Mouse (Mus musculus): ENCODE results near the gene Mrgprf.

Gene Mrgprf

DNA sequence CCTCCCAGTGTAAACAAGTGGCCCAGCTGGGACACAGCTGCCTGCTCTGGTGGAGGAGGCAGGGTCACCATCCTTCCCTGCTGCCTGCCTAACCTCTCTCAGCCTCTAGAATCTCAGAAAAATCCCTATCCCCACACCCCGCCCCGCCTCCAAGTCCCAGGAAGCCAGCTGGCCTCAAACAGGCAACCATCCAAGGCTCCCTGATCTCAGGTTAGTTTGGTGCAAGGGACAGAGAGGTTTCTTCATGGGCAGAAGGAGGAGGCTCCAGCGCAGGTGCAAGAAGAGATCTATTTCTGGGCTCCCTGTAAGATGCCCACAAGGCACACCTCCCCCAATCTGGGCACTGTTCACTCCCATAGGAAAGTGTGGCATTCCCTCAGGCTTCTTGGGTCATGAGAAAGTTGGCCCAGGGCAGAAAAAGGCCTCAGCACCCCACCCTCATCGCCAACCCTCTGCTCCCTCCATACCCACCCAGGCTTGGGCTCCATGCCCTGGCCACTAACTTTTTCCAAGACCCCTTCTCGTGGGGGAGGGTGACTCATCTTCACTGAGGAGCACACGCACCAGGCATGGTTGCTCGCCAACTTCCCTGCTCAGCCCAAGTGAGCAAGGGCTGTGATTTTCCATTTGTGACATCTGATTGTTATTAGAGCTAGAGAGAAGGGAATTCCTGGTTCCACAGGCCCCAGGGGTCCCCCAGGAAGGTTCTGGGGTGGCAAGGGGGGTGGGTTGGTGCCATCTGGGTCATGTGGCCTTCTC lies 887 bp upstream of the Mrgprf start:
- no peak for DNase-seq (ENCODE audit: low read depth in 2 of 2, low spot score in 2 of 2)

DNA sequence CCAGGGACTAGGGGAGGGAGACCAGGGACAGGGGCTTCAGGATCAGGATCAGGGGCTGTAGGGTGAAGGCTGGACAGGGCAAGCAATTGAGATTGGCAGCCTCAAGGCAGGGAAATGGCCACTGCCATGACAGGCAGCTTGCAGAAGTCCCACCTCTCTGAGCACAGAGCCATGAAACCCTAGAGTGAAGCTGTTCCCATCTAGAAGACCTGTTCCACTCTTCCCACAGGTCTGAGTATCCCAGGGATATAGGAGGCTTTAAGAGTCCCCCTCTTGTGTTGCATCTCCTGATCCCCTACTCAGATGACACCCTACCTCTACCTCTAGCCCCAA lies 346 bp downstream of the Mrgprf start:
- no peak for DNase-seq (ENCODE audit: low read depth in 2 of 2, low spot score in 2 of 2)

DNA sequence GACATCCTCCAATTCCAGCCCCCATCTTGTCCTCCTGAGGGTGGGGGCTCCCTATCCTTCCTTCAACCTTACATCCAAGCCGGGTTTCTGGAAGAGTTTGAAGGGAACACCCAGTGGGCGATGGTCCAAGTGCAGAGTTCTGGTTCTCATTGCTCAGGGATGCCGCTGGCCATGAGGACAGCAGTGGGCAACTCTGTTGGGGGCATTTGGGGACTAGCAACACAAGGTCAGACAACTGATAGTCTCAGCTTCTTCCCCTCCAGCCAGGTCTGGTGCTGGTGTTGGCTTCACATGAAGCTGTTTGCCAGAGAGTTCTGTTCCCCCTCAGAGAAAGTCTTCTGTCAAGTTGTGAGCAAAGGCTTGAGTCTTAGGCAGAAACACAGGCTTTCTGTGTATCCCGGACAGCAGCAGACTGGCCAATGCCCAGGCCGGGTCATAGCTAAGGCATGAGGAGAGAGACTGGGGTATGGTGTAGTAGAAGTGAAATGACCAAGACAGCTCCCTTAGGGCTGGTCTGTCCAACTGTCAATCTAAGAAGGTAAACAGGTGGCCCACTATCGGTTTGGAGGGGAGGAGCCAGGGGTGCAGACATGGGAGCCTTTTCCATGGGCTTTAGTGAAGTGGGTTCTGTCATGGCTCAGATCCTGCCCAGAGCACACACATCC lies 845 bp downstream of the Mrgprf start:
- DNase-seq (ENCODE audit: low read depth in 2 of 2, low spot score in 2 of 2), result no peak

DNA sequence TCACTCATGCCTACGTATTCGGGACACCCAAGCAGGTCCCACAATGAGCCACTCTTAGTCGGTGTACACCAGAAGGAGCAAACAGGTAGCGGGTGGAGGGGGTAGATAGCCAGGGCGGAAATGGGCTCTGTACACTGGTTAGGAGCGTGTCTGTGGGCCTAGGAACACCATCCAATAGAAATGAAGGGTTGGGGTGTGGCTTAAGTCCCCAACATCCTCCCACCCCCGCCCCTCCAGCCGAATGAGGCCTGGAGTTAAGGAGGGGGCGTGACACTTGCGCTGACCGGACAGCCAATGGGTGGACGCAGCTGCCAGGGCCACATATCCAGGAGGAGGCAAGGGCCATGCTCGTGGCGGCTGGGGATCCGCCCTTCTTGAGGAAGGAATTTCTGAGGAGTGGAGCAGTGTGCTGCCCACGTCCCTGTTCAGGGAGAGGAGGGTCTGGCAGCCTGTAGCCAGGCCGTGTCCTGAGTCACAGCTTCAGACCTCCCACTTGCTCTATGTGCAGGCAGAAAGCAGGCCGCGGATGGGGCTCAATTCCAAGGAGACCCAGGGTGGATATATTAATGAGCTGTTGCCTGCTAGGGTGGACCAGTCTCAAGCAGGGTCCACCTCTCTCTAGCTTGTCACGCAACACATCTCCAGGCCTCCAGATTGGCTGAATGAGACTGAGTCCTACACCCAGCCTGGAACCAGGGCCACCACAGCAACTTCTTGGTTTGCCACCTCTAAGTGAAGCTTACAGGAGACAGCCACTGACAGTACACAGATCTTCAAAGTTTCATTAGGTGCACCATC lies 2.1 kb downstream of the Mrgprf start:
- no peak for DNase-seq (ENCODE audit: low read depth in 2 of 2, low spot score in 2 of 2)

DNA sequence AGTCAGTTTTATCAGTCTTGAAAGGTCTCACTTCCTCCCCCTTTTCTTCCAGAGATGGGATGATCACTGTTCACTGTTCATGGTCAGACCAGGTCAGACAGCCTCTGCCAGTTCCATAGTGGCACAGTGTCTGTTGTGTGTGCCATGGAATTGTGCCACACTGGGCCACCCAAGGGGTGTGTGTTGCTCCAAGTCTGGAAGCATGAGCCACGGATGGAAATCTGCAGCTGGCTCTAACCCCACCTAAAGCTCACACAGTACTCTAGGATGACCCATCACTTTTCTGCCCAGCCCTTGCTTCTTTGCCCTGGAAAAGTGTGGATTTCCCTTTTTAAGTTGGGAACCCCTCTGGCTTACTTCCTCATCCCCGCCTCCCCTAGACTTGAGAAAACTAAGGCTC lies 3.5 kb downstream of the Mrgprf start:
- no peak for DNase-seq (ENCODE audit: low read depth in 2 of 2, low spot score in 2 of 2)

DNA sequence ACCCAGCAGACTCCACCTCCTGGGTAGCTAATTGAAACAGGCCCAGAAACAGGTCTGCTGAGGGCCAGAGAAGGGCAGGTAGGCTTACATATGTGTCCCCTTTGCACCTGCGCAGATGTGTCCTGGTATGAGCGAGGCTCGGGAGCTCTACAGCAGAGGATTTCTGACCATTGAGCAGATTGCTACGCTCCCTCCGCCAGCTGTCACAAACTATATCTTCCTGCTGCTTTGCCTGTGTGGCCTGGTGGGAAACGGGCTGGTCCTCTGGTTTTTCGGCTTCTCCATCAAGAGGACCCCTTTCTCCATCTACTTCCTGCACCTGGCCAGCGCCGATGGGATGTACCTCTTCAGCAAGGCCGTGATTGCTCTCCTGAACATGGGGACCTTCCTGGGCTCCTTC lies 7.0 kb downstream of the Mrgprf start:
- DNase-seq (ENCODE audit: low read depth in 2 of 2, low spot score in 2 of 2), result no peak

DNA sequence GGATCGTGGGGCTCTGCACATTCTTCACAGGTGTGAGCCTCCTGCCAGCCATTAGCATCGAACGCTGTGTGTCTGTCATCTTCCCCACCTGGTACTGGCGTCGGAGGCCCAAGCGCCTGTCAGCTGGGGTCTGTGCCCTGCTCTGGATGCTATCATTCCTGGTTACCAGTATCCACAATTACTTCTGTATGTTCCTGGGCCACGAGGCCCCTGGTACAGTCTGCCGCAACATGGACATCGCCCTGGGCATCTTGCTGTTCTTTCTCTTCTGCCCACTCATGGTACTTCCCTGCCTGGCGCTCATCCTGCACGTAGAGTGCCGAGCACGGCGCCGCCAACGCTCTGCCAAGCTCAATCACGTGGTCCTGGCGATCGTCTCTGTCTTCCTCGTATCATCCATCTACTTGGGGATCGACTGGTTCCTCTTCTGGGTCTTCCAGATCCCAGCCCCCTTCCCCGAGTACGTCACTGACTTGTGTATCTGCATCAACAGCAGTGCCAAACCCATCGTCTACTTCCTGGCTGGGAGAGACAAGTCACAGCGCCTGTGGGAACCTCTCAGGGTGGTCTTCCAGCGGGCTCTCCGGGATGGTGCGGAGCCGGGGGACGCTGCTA lies 7.5 kb downstream of the Mrgprf start:
- DNase-seq (ENCODE audit: low read depth in 2 of 2, low spot score in 2 of 2), result no peak

DNA sequence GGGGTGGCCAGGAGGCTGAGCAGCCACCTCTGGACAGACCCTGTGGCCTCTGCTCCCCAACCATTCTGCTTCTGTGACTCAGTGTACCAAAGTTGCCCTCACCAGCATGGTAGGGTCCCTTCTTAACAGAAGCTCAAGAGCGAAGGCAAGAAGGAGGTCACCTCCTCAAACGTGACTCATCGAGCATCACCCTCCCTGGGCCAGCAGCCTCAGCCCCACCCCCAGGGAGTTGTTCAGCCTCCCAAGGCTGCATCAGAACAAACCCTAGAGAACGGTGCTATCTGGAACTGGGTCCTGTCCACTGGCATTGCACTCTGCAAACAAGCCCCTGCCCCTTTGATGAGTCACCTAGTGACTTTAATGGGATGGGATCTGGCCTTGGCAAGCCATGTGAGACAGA lies 8.2 kb downstream of the Mrgprf start:
- DNase-seq (ENCODE audit: low read depth in 2 of 2, low spot score in 2 of 2), result no peak

DNA sequence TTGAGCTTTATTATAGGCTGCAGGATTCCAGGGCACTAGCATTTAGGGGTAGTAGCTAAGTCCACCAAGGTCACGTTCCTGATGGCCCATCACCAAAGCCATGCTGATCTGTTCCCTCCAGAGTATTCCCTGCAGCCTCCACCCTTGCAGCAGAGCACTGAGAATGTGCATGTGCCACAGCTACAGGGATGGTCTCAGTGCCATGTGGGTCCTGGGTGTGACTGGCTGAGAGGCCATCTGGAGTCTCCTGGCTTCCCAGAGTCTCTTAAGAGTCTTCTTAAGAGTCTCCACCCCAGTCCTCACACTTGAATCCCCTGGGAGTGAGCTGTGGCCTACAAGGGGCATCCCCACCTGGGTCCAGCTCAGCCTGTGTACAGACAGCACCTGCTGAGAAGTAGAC lies 9.2 kb downstream of the Mrgprf start:
- DNase-seq (ENCODE audit: low read depth in 2 of 2, low spot score in 2 of 2), result no peak

DNA sequence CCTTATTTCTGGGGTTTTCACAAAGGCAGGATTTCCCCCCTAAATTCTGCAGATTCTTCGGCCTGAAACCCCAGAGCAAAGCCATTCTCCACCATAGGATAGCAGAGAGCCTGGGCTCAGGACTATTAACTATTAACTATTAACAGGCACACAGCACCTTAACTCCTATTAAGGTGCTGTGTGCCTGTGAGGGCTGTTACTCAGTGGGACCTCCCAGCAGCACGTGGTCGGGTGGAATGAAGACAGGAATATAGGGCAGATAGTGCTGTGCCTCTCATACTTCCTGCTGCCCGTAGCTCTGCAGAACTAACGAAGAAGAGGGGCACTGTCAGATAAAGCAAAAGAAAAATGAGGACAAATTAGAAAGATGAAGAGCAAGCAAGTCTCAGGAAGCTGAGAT lies 9.9 kb downstream of the Mrgprf start:
- no peak for DNase-seq (ENCODE audit: low read depth in 2 of 2, low spot score in 2 of 2)

DNA sequence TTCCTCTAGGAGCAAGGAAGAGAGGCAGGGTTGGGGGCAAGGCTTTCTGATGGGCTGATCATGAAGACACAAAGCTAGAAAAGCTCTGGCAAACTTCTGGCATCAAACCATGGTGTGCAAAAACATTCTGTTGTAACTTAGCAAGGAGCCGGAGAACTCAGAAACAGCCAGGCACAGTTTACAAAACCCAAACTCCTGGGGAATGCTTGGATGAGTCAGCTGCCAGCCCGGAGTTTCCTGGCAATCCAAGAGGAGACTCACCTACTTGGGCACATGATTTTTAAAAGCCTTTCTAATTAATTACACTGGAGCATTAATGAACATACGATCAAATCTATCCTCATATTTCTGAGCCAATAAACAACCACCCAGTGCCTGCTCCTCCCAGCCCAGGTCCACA lies 11.5 kb downstream of the Mrgprf start:
- DNase-seq (ENCODE audit: low read depth in 2 of 2, low spot score in 2 of 2), result no peak

DNA sequence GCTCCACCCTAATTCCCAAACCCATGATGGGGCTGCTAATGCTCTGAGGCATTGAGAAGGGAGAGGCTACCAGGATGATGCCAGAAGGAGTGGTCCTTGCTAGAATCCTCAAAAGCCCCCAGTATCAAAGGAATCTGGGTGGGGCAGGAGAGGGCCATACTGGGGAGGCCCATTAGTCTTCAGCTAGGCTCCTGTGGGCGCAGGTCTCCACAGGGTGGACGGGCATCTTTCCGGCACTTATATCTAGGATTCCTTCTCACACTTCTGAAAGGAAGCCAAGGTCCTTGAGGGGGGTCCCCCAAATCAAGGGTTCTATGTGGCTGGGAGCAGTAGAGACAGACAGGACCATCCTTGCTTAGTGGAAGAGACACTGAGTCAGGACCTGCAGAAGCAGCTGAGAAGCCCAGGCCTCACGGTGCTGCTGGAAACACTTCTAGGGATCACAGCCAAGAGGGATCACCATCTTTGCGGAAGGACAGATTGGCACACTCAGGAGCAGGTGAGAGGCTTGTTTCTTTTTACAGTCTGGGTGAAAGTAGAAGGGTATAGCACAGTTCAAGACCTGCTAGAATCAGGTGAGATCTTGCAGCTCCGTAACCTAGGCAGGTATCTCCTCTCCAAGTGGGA lies 14.3 kb downstream of the Mrgprf start, which contains the start of gene Mrgprd:
TSS of gene Mrgprd (plus strand) at position 51 of the 627 bp plus-strand sequence.
- no peak for DNase-seq (ENCODE audit: low read depth in 2 of 2, low spot score in 2 of 2)

DNA sequence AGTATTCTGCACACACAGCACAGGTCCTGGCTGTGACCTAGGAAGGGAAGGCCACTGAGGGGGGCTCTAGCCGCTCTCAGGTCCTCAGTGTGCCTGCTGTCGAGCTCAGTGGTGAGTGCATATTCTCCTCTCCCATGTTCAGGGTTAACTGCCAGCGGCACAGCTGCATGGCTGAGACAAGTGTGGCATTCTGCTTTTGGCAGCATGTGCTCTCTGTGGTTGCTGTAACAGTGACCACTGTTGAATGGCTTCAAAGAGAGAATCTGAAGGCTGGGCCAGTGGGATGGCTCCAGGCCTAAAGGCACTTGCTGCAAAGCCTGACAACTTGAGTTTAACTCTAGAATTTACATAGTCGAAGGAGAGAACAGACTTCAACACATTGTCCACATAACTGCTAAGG lies 16.9 kb downstream of the Mrgprf start:
- no peak for DNase-seq (ENCODE audit: low read depth in 2 of 2, low spot score in 2 of 2)

DNA sequence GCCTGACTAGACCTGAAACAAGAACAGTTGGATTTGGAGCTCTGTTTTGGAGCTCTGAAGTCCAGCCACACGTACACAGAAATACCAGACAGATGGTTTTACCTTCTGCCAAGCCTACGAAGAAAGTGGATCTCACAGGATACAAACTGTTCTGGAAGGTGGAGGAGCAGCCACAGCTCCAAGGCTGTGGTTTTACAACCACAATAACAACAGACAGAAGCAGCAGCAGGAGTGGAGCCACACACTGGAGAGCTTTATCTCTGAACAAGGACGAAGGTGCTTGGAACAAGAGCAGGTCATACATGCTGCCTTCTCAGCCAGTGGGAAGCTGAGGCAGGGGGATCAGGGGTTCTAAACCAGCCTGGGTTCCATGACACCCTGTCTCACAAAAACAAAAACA lies 18.9 kb downstream of the Mrgprf start:
- no peak for DNase-seq (ENCODE audit: low read depth in 2 of 2, low spot score in 2 of 2)

DNA sequence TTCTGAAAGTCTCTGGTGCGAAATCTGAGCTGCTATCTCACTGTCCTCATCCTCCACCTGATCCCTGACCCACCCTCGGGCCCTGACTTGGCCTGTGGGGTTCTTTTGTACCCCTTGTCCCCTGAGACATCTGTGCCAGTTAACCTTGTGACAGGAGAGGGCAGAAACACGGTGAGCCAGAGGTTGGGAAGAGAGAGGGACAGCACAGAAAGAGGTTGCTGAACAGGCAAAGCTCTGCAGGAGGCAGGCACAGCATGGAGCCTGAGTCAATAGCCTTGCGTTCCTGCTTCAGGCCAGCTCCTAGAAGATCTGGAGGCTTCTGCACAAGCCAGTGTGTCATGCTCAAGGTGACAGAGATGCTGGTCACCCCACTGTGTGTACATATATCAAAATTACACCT lies 23.0 kb downstream of the Mrgprf start:
- DNase-seq (ENCODE audit: low read depth in 2 of 2, low spot score in 2 of 2), result no peak

DNA sequence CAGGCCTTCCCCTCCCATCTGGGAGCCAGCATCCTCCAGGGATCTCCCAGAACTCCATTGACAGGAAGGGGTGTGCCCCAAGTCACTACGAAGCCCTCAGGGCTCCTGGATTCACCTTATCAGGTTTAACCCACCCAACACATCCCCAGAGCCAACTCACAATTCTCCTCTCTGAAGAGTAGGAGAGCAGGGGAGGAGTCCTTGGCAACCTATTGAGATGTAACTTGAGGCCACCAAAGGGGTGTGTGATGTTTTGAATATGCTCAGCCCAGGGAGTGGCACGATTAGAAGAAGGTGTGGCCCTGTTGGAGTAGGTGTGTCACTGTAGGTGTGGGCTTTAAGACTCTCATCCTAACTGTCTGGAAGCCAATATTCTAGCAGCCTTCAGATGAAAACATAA lies 25.1 kb downstream of the Mrgprf start:
- DNase-seq (ENCODE audit: low read depth in 2 of 2, low spot score in 2 of 2), result no peak

DNA sequence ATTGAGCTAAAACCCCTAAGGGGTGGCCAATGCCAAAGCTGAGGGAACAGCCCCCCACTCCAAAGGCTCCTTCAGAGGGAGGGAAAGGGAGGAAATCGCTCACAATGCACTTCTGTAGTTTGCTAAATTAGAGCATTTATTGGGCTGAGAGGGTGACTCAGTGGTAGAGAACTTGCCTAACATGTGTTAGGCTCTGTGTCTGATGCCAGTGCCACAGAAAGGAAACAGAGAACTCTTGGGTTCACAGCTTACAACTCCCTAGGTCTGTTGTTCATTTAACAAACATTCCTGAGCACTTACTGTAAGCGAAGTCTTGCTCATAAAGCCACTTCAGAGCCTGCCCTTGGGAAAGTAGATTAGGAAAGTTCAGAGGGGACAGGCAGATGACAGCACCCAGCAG lies 29.4 kb downstream of the Mrgprf start:
- DNase-seq (ENCODE audit: low read depth in 2 of 2, low spot score in 2 of 2), result no peak

DNA sequence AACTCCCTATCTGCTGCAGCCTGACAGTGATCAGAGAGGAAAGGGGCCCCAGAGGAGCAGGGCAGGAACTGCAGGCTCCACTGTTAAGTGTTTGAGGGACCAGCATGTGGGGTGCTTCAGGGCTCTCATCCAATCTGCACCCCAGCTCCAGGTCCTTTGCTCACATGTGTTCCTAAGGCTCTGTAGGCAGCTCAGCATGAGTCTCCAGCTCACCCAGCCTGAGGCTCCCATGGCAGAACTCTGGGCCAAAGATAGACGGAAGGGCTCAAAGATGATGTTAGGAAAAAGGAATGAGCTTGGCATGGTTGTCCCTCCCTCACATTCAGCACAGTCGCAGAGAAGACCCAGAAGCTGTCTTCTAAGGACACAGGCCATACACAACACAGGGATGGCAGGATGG lies 30.0 kb downstream of the Mrgprf start:
- no peak for DNase-seq (ENCODE audit: low read depth in 2 of 2, low spot score in 2 of 2)

DNA sequence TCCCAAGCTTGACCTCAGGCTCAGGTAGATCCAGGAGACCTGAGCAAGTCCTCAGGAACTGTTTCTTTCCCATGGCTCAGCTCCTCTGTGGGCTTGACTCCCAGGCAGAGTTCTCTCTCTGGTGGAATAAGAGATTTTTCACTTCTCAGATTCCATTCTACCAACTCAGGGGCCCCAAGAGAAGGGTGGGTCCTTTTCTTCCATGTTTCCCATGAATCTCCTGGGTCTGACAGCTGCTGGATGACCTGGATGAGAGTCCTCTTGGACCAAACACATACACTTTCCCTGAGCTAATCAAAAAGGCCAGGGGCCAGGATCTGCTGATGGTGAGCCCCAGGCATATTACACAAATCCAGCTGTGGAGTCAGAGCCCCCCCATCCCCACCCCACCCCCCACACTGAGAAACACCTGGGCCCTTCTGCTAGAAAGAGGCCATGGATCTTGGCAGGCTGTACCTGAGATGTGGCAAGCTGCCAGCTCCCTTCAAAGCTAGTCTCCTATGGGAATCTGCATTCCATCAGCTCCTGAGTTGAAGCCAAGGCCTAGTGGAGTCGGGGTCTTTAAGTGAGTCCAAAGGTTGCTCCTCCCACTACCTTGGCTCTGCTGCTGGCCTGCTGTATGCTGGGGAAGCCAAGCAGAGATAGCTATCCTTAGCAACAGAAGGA lies 31.9 kb downstream of the Mrgprf start:
- no peak for DNase-seq (ENCODE audit: low read depth in 2 of 2, low spot score in 2 of 2)

DNA sequence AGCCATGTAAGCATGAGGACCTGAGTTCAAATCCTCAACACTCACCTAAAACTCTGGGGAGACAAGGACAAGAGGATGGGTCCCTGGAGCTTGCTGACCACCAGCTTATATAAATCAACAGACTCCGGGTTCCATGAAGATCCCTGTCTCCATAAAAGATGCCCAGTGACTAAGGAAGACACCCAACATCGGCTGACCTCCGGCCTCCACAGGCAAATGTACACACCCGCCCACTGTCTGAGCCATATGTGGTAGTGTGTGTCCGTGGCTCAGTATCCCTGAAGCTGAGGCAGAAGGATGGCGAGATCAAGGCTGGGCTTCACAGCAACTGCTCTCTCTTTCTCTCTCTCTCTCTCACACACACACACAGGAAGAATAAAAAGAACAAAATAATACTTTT lies 33.3 kb downstream of the Mrgprf start:
- no peak for DNase-seq (ENCODE audit: low read depth in 2 of 2, low spot score in 2 of 2)
